Mouse (Mus musculus) neural tube, embryonic 12.5 days (tissue): ENCODE measurements around the gene Ubl4b. TPM values are rescaled to one million over a fixed set of nuclear protein-coding genes. Genes with fewer than 3 reads are reported as not detected.
A peak's percentile ranks its signal among the peaks of the same experiment; 100 is the strongest.

Experiments used
- ATAC-seq: fragments of 200-750 bp; cut with Nextera tagmentation; 2 replicates; pipeline ENCODE4 v1.8.0; 2017; ENCODE audit warnings: low read depth, mild to moderate bottlenecking, moderate TSS enrichment, moderate library complexity; ENCODE audit not compliant: low FRiP score
- H3K27ac ChIP-seq: fragments of 300-500 bp; sonication (generic); 2 replicates; pipeline ENCODE4 v1.5.1; 2016
- H3K27me3 ChIP-seq: fragments of 300-500 bp; sonication (generic); replicated peaks from 2 replicates; pipeline ENCODE4 v1.6.1; 2016; ENCODE audit warnings: mild to moderate bottlenecking
- H3K36me3 ChIP-seq: fragments of 300-500 bp; sonication (generic); 2 replicates; pipeline ENCODE4 v1.6.1; 2016; ENCODE audit warnings: mild to moderate bottlenecking
- H3K4me1 ChIP-seq: fragments of 300-500 bp; sonication (generic); 2 replicates; pipeline ENCODE4 v1.6.1; 2016
- H3K4me2 ChIP-seq: fragments of 300-500 bp; sonication (generic); replicated peaks from 2 replicates; pipeline ENCODE4 v1.6.1; 2016; ENCODE audit warnings: mild to moderate bottlenecking
- H3K4me3 ChIP-seq: fragments of 300-500 bp; sonication (generic); 2 replicates; pipeline ENCODE4 v1.5.1; 2016
- H3K9ac ChIP-seq: fragments of 300-500 bp; sonication (generic); 2 replicates; pipeline ENCODE4 v1.6.1; 2016; ENCODE audit warnings: mild to moderate bottlenecking
- H3K9me3 ChIP-seq: fragments of 300-500 bp; sonication (generic); 2 replicates; pipeline ENCODE4 v1.6.1; 2016; ENCODE audit warnings: mild to moderate bottlenecking
- WGBS: fragments of 180-500 bp; shearing (Covaris S2); methylation state at CpG from one replicate; pipeline ENCODE4 v1.1.7; 2016; 5-methylcytosine and 5-hydroxymethylcytosine counted together
- polyA plus RNA-seq: library from polyadenylated mRNA; unstranded; fragments of >200 nt; fragmentation: Nextera tagmentation; extraction: Ambion mirVana; gene quantifications from 2 replicates; pipeline ENCODE4 v1.2.1, GENCODE M21; 2016

The Ubl4b gene
- polyA plus RNA-seq, 1 experiment from 2014 or later, result not detected

DNA sequence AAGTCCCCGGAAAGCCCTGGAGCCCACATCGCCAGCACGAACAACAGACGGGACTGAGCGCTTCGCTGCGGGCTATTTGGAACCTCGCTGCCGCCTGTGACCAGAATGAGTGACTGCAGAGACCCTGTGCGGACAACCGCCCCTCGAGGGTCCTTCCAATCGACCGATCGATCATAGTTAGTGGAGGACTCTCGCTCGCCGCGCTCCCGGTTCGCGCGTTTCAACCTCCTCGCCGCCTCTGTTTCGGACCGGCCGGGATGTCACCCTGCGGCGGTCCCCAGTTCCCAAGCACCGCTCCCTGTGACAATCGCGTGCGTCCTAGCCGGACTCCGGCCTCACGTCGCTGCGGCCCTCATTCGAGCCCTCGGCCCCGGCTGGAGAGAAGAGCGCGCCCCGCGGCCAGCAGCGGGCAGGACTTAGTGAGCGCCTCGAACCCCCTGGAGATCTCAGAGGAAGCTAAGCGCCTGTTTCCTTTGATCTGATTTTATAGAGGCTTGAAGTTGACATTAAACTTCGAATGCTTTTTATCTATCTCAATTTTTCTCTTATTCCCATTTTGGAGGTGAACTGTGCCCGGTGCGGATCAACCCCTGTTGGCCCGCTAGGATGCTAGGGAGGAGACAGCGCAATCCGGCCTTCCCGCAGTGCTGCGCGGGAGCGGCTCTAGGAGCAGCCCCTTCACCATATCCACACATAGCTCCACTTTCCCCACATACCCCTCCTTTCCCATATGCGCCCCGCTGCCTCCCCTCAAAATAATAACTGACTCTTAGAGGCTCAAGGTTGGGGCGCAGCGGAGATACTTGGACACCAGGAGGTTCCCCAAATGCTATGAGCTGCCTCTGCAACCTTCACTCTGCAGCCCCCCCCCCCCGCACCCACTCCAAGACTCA, 28.2 kb upstream of the Ubl4b start:
- ATAC-seq, result no peak
- Histone ChIP-seq H3K27me3 (peaks cover 82% of the 10 kb centered on the region), H3K36me3 (no peaks in the 10 kb centered on the region), H3K27ac (no peak overlapping the region), H3K4me1 (peaks cover 5% of the 10 kb centered on the region; the same call in 1 of the 2 replicates), H3K9ac (no peak overlapping the region), H3K9me3 (no peaks in the 10 kb centered on the region), H3K4me2 (peak overlapping the region; percentile 56), H3K4me3 (peak overlapping the region; percentile 15)
- WGBS, result 1% methylated on average over 65 of the region's 65 CpGs

DNA sequence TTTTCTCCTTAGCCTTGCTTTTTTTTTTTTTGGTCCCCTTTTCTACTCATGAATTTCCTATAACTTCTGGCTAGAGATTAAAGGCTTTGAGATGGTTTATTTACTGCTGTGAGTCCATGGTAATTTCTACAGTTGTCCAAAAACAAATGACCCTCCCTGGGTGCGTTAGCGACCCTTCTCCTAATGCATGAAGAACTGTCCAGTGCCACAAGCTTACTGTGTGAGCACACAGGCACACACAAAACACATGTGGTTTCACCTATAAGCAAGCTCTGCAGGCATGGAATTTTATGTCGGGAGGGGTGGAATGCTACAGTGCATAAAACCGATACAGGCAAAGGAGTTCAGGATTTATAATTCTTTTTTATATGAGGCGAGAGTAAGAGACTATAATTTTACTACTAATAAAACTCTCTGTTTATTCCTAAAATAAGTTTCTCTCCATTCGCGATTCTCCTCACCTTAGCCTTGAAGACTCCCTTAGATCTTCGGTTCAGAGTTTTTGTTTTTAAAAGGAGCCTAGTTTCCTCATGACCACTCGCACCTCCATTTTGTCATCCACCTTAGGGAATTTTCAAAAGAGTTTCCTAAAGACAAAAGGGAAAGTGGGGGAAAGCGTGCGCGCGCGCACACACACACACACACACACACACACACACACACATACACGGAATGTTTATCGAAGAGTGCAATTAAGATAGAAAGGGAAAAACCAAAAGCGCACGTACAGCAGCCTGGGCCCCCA, 27.4 kb upstream of the Ubl4b start:
- no peak overlapping the region for H3K9ac ChIP-seq
- no peak for ATAC-seq
- no peaks in the 10 kb centered on the region for H3K9me3 ChIP-seq
- peaks cover 5% of the 10 kb centered on the region; the same call in 1 of the 2 replicates for H3K4me1 ChIP-seq
- peaks cover 76% of the 10 kb centered on the region for H3K27me3 ChIP-seq
- H3K4me2 ChIP-seq, result peak overlapping the region; percentile 56
- no peak overlapping the region for H3K27ac ChIP-seq
- WGBS, result 3% methylated on average over 18 of the region's 18 CpGs
- H3K36me3 ChIP-seq, result no peaks in the 10 kb centered on the region
- peak overlapping the region; percentile 15; the same call in 1 of the 2 replicates for H3K4me3 ChIP-seq

DNA sequence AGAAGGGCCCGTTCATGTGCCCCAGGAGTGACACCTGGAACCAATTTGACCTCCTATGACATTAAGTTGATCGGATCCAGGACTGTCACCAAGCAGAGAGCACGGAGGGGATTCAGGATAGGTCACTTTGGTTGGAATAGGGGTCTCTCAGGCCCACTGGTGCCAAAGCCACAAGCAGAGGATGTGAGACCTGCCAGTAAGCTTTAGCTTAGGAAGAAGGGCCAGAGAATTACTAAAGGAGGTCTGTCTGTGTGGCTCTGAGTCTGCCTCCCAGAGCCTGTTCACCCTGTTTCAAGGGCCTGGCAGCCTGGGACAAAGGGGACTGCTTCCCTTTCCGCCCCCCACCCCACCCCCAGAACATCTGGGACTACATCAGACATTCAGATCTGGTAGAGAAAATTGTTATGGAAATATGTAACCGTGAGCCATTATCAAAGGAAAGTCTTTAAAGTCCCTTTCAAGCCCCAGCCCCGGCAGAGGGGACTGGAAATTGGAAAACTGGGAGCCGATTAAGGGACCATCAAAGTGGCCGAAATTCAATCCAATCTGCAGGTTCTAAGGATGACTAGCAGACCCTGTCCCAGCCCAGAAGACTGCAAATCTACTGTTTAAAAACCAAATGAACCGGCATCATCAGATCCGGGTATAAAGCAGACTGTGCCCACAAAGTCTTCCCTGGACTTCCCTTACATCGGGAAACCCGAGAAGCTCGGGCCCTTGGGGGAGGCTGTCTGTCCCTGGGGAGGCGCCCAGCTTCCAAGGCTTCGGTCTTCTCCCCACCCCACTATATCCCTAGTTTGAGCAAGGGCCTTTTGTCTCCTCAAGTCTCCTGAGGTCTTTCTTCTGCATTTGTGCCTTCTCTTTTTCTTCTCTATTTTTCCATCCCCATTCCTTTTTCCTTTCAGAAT, 26.5 kb upstream of the Ubl4b start:
- H3K27me3 ChIP-seq, result peaks cover 69% of the 10 kb centered on the region
- no peaks in the 10 kb centered on the region for H3K9me3 ChIP-seq
- H3K27ac ChIP-seq, result no peak overlapping the region
- no peak for ATAC-seq
- H3K4me3 ChIP-seq, result no peak overlapping the region
- no peak overlapping the region for H3K9ac ChIP-seq
- H3K4me2 ChIP-seq, result no peak overlapping the region
- H3K36me3 ChIP-seq, result no peaks in the 10 kb centered on the region
- 5% methylated on average over 15 of the region's 15 CpGs for WGBS
- H3K4me1 ChIP-seq, result peaks cover 5% of the 10 kb centered on the region; the same call in 1 of the 2 replicates

DNA sequence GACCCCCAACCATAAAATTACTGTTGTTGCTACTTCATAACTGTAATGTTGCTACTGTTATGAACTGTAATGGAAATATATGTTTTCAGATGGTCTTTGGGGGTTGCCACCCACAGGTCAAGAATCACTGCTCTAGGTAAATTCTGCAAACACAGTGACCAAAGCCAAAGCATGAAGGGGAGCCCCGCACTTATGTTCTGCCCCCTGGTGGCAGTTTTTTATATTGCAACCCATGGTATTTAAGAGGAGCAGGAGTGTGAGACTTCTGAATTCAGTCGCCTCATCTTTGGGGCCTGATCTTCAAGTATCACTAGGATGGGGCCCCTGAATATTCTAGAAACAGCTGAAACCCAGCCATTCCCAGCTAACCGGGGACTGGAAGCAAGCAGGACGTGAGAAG, 24.6 kb upstream of the Ubl4b start:
- H3K27ac ChIP-seq, result no peak overlapping the region
- H3K9me3 ChIP-seq, result no peaks in the 10 kb centered on the region
- no peak overlapping the region for H3K9ac ChIP-seq
- ATAC-seq, result peak; percentile 53; the same call in 1 of the 2 replicates
- 5% methylated on average over 4 of the region's 4 CpGs for WGBS
- H3K27me3 ChIP-seq, result peaks cover 50% of the 10 kb centered on the region
- no peaks in the 10 kb centered on the region for H3K36me3 ChIP-seq
- peaks cover 5% of the 10 kb centered on the region; the same call in 1 of the 2 replicates for H3K4me1 ChIP-seq
- H3K4me2 ChIP-seq, result no peak overlapping the region
- H3K4me3 ChIP-seq, result no peak overlapping the region

DNA sequence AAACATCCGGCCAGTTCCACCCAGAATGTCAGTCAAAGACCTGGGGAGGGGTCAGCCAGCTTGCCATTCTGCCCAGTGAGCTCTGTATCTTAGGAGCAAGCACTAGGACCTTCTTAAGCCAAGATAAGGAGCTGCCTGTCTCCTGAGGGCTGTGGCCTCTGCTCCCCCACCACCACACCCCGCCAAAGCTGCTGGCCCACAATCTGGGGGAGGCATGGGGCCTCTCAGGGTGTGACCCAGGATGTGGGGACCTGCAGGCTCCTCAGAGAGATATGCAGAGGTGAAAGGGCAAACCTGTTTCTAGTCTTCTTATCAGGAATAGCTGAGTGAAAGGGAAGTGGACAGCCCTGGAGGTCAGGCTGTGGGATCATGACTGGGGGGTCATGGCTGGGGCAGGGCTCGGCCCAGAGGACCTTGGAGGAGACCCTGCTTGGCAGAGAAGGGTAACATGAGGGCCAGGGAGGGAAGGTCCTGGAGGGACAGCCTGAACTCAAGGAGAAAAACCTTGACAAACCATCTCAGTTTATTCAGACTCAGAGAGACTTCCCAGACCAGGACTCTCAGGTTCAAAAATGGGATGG, 23.0 kb upstream of the Ubl4b start:
- WGBS, result 47% methylated on average over 3 of the region's 3 CpGs
- Histone ChIP-seq H3K27me3 (peaks cover 34% of the 10 kb centered on the region), H3K4me1 (peaks cover 3% of the 10 kb centered on the region; the same call in 1 of the 2 replicates), H3K36me3 (no peaks in the 10 kb centered on the region), H3K9me3 (no peaks in the 10 kb centered on the region), H3K9ac (no peak overlapping the region), H3K4me3 (no peak overlapping the region), H3K4me2 (no peak overlapping the region), H3K27ac (no peak overlapping the region)
- no peak for ATAC-seq

DNA sequence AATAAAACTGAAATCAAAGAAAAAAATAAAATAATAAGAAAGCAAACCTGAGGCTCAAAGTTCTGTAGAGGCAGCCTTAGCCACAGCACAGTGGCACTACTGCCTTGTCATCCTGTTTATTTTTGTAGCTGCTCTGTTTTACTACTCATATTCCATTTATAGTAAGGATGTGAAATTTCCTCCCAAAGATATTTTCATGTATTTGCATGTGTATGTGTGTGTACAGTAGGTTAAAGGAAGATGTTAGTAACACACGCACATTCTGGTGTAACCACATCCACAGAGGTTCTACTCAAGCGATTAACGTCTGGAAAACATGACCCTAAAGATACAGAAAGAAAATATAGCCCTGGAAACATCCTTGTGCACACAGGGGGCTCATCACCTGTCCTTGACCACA, 21.9 kb upstream of the Ubl4b start:
- no peak overlapping the region for H3K27ac ChIP-seq
- ATAC-seq, result no peak
- no peaks in the 10 kb centered on the region for H3K4me1 ChIP-seq
- H3K36me3 ChIP-seq, result no peaks in the 10 kb centered on the region
- H3K9ac ChIP-seq, result no peak overlapping the region
- 92% methylated on average over 3 of the region's 3 CpGs for WGBS
- H3K9me3 ChIP-seq, result no peaks in the 10 kb centered on the region
- H3K4me3 ChIP-seq, result no peak overlapping the region
- H3K4me2 ChIP-seq, result no peak overlapping the region
- H3K27me3 ChIP-seq, result peaks cover 23% of the 10 kb centered on the region

DNA sequence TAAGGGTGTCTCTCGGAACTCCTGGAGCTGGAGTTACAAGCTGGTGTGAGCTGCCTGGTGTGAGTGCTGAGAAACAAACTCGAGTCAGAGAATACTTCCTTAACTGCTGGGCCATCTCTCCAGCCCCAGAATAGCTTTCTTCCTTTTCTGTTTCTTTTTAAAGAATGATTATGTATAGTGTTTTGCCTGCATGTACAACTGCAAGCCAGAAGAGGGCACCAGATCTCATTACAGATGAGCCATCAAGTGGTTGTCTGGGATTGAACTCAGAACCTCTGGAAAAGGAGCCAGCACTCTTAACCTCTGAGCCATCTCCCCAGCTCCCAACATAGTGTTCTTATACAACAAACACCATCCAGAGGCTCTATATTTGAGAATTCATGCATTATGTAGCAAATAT, 16.3 kb upstream of the Ubl4b start:
- Histone ChIP-seq H3K36me3 (no peaks in the 10 kb centered on the region), H3K4me3 (no peak overlapping the region), H3K9ac (no peak overlapping the region), H3K4me1 (no peaks in the 10 kb centered on the region), H3K27ac (no peak overlapping the region), H3K27me3 (peaks cover 6% of the 10 kb centered on the region; the same call in 1 of the 2 replicates), H3K9me3 (no peaks in the 10 kb centered on the region), H3K4me2 (no peak overlapping the region)
- 56% methylated on average over 2 of the region's 2 CpGs for WGBS
- no peak for ATAC-seq

DNA sequence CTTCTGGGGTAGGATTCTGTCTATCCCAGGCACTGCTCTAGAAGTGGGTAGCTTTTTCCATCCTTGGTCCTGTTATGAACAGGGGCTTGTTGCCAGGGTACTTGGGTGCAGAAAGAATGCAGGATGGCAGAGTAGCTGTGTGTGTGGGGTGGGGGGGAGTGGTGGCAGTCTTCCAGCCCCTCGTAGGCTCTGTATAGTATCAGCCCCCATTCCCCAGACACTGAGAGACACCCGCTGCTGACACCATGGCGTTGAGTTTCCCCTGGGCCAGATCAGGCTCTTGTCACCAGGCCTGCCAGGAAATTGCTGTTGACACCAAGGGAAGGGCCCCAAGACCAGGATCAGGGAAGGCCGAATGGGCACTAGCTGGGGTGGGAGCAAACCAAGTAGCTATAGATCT, 13.8 kb upstream of the Ubl4b start:
- Histone ChIP-seq H3K4me1 (peaks cover 6% of the 10 kb centered on the region), H3K4me3 (no peak overlapping the region), H3K27me3 (peaks cover 6% of the 10 kb centered on the region; the same call in 1 of the 2 replicates), H3K9me3 (no peaks in the 10 kb centered on the region), H3K36me3 (no peaks in the 10 kb centered on the region), H3K9ac (no peak overlapping the region), H3K27ac (no peak overlapping the region), H3K4me2 (no peak overlapping the region)
- WGBS, result 72% methylated on average over 4 of the region's 4 CpGs
- ATAC-seq, result no peak

DNA sequence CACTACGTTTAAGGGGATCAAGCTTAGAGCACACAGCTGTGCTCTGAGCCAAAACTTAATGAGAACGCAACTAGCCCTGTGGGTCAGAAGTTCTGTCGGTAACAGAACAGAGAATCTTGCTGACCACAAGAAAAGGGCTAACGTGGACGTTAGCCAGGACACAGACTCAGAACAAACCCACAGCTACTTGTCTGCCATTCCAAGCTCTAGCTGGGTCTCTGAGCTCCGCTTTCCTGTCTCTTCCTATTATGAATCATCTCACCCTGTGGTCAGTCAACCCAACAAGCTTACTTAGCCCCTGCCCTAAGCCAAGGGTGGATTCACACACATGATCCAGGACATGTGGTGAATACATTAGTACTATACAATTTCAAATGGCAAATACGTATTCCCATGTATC, 12.9 kb upstream of the Ubl4b start:
- WGBS, result 88% methylated on average over 7 of the region's 7 CpGs

DNA sequence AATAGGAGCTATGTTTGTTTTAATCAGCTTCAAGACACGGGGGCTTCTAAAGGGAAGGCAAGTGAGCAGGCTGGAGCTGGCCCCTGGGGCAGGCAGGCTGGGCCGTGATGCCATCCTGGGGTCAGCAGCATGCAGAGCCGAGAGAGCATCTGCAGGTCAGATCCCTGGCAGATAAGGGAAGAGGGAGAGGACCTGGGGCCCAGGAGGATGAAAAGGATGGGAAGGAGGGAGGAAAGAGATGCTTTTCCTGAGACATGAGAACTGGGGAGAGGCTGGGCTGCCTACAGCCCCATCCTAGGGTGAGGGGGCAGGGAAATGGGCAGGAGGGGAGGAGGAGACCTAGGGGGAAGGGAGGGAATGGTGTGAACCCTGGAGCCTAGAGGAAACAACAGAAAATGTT, 10.5 kb upstream of the Ubl4b start:
- WGBS, result 39% methylated on average over 3 of the region's 3 CpGs
- no peak overlapping the region for H3K27ac ChIP-seq
- H3K9ac ChIP-seq, result no peak overlapping the region
- H3K27me3 ChIP-seq, result peaks cover 5% of the 10 kb centered on the region; the same call in 1 of the 2 replicates
- no peaks in the 10 kb centered on the region for H3K36me3 ChIP-seq
- peaks cover 15% of the 10 kb centered on the region for H3K4me1 ChIP-seq
- no peak overlapping the region for H3K4me3 ChIP-seq
- no peak overlapping the region for H3K4me2 ChIP-seq
- no peaks in the 10 kb centered on the region for H3K9me3 ChIP-seq
- ATAC-seq, result no peak

More for the DNA sequence above, 12.9 kb upstream of the Ubl4b start:
- H3K4me1 ChIP-seq, result peaks cover 11% of the 10 kb centered on the region
- no peak for ATAC-seq
- no peak overlapping the region for H3K9ac ChIP-seq
- no peaks in the 10 kb centered on the region for H3K9me3 ChIP-seq
- H3K4me2 ChIP-seq, result no peak overlapping the region
- H3K27me3 ChIP-seq, result peaks cover 6% of the 10 kb centered on the region; the same call in 1 of the 2 replicates
- H3K36me3 ChIP-seq, result no peaks in the 10 kb centered on the region
- no peak overlapping the region for H3K27ac ChIP-seq
- no peak overlapping the region for H3K4me3 ChIP-seq

DNA sequence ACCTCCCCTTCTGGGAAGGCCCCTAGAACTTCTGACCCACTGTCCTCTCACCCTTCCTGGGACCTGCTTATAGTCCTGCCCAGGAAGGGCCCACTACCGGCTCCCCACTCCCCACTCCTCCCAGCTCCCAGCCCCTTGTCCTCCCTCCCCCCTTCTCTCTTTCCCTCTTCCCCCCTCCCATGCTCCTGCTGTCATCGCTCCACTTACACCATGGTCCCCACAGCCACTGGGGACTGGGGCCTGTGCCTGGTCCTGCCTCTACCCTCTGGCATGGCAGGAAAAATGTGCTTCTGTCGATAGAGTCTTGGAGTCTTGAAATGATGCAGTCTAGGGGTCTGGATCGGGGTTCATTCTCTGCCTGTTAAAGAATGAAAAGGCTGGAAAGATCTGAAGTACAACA, 9.0 kb upstream of the Ubl4b start:
- Histone ChIP-seq H3K9ac (no peak overlapping the region), H3K4me2 (no peak overlapping the region), H3K4me3 (no peak overlapping the region), H3K27me3 (0 out of 2 replicates have a peak, but pooled peaks cover 3% of the 10 kb centered on the region), H3K4me1 (peaks cover 15% of the 10 kb centered on the region), H3K27ac (no peak overlapping the region), H3K36me3 (no peaks in the 10 kb centered on the region), H3K9me3 (no peaks in the 10 kb centered on the region)
- 41% methylated on average over 4 of the region's 4 CpGs for WGBS
- no peak for ATAC-seq
